Mouse (Mus musculus) small intestine, adult 2 months (tissue): ENCODE data around the gene Slc25a30.
A peak's percentile ranks its signal among the peaks of the same experiment; 100 is the strongest.

ENCODE experiments used
- CTCF ChIP-seq: fragments of 200-500 bp; IDR thresholded peaks from 2 replicates; pipeline ENCODE4 v1.5.1; 2012; ENCODE audit warnings: low read depth, mild to moderate bottlenecking, control low read depth, inconsistent platforms, low read length, moderate library complexity, mixed read lengths; ENCODE audit not compliant: insufficient replicate concordance, insufficient read length; ENCODE audit errors: extremely low read depth
- POLR2A ChIP-seq: fragments of 200-500 bp; IDR thresholded peaks from 2 replicates; pipeline ENCODE4 v1.6.1; 2012; ENCODE audit warnings: low read depth, mild to moderate bottlenecking, control low read depth, inconsistent platforms, low read length, moderate library complexity

- no peak for TF ChIP-seq CTCF
- peak; percentile 16; the same call in 1 of the 2 replicates for TF ChIP-seq POLR2A
Measured at GRCm38 (mm10) chr14:75833546-75834250, 46.9 kb upstream of the Slc25a30 start.
